Mouse (Mus musculus) MEL (cell line): ENCODE measurements around the gene Lrba. TPM values are rescaled to one million over a fixed set of nuclear protein-coding genes. Genes with fewer than 3 reads are reported as not detected.

Source experiments
- DNase-seq: peaks from one replicate; pipeline ENCODE4 v3.0.0; 2011; ENCODE audit warnings: low read depth, low spot score
- H3K27ac ChIP-seq: 2 replicates; pipeline ENCODE4 v1.5.1; 2012; ENCODE audit warnings: low read depth, mild to moderate bottlenecking, control low read depth, low read length, moderate library complexity; ENCODE audit not compliant: control insufficient read depth
- H3K27me3 ChIP-seq, 2 experiments: fragments of 150-350 bp in 1 of 2; sonication (generic) in 1 of 2; 2 replicates each; pipeline ENCODE4 v1.6.1; 2012; ENCODE audit warnings: low read length in 2 of 2, mild to moderate bottlenecking in 2 of 2, improper control_type of control experiment in 1 of 2, moderate library complexity in 1 of 2; ENCODE audit not compliant: insufficient read depth in 2 of 2, control insufficient read depth in 1 of 2
- H3K36me3 ChIP-seq, 2 experiments: 2 replicates each; pipeline ENCODE4 v1.6.1; 2012 to 2014; ENCODE audit warnings: low read length in 2 of 2, improper control_type of control experiment in 1 of 2, inconsistent platforms in 1 of 2, mild to moderate bottlenecking in 1 of 2; ENCODE audit not compliant: insufficient read depth in 2 of 2, control insufficient read depth in 1 of 2
- H3K4me1 ChIP-seq, 2 experiments: fragments of 150-350 bp in 1 of 2; sonication (generic) in 1 of 2; 2 replicates each; pipeline ENCODE4 v1.6.1; 2012; ENCODE audit warnings: low read length in 2 of 2, improper control_type of control experiment in 1 of 2, mild to moderate bottlenecking in 1 of 2; ENCODE audit not compliant: insufficient read depth in 2 of 2, control insufficient read depth in 1 of 2
- H3K4me3 ChIP-seq, 2 experiments: fragments of 150-350 bp in 1 of 2; sonication (generic) in 1 of 2; 2 replicates each; pipeline ENCODE4 v1.5.1; 2012; ENCODE audit warnings: low read depth in 2 of 2, low read length in 2 of 2, mild to moderate bottlenecking in 2 of 2, moderate library complexity in 2 of 2, control low read depth in 1 of 2, improper control_type of control experiment in 1 of 2; ENCODE audit not compliant: control insufficient read depth in 1 of 2, insufficient read depth in 1 of 2
- H3K79me2 ChIP-seq: 2 replicates; pipeline ENCODE4 v1.6.1; 2012; ENCODE audit warnings: mild to moderate bottlenecking, low read length, moderate library complexity; ENCODE audit not compliant: control insufficient read depth, poor library complexity, insufficient read depth
- H3K9ac ChIP-seq: 2 replicates; pipeline ENCODE4 v1.6.1; 2012; ENCODE audit warnings: low read depth, mild to moderate bottlenecking, control low read depth, low read length, moderate library complexity; ENCODE audit not compliant: control insufficient read depth, poor library complexity, severe bottlenecking
- H3K9me3 ChIP-seq: fragments of 150-350 bp; sonication (generic); replicated peaks from 2 replicates; pipeline ENCODE4 v1.6.1; 2012; ENCODE audit warnings: mild to moderate bottlenecking, low read length, improper control_type of control experiment, moderate library complexity; ENCODE audit not compliant: insufficient read depth
- BHLHE40 ChIP-seq: IDR thresholded peaks from 2 replicates; pipeline ENCODE4 v1.6.1; 2012; ENCODE audit warnings: low read depth, mild to moderate bottlenecking, inconsistent platforms, low read length, improper control_type of control experiment, borderline replicate concordance
- EP300 ChIP-seq, 2 experiments: IDR thresholded peaks; 2 replicates each; pipeline ENCODE4 v1.6.1; 2011; ENCODE audit warnings: improper control_type of control experiment in 2 of 2, low read length in 2 of 2, low read depth in 1 of 2, mild to moderate bottlenecking in 1 of 2
- GATA1 ChIP-seq: IDR thresholded peaks from 2 replicates; pipeline ENCODE4 v1.6.1; 2011; ENCODE audit warnings: low read depth, low read length, improper control_type of control experiment
- HCFC1 ChIP-seq: IDR thresholded peaks from 2 replicates; pipeline ENCODE4 v1.6.1; 2012; ENCODE audit warnings: low read depth, mild to moderate bottlenecking, inconsistent platforms, low read length, improper control_type of control experiment, moderate library complexity
- MAFK ChIP-seq: IDR thresholded peaks from 2 replicates; pipeline ENCODE4 v1.6.1; 2011; ENCODE audit warnings: low read depth, mild to moderate bottlenecking, low read length, improper control_type of control experiment, borderline replicate concordance
- MAX ChIP-seq: IDR thresholded peaks from 2 replicates; pipeline ENCODE4 v1.6.1; 2011; ENCODE audit warnings: low read length, improper control_type of control experiment
- MAZ ChIP-seq: IDR thresholded peaks from 2 replicates; pipeline ENCODE4 v1.6.1; 2012; ENCODE audit warnings: low read depth, mild to moderate bottlenecking, inconsistent platforms, low read length, improper control_type of control experiment
- MEF2A ChIP-seq: IDR thresholded peaks from 2 replicates; pipeline ENCODE4 v1.6.1; 2014; ENCODE audit warnings: low read depth, mild to moderate bottlenecking, inconsistent platforms, low read length, improper control_type of control experiment; ENCODE audit not compliant: poor library complexity, insufficient replicate concordance, severe bottlenecking; ENCODE audit errors: extremely low read depth
- MXI1 ChIP-seq: IDR thresholded peaks from 2 replicates; pipeline ENCODE4 v1.6.1; 2011; ENCODE audit warnings: mild to moderate bottlenecking, low read depth, low read length, improper control_type of control experiment
- MYB ChIP-seq: IDR thresholded peaks from 2 replicates; pipeline ENCODE4 v1.6.1; 2011; ENCODE audit warnings: mild to moderate bottlenecking, low read depth, low read length, improper control_type of control experiment
- POLR2A ChIP-seq, 2 experiments: IDR thresholded peaks; 2 replicates each; pipeline ENCODE4 v1.6.1; 2011 to 2012; ENCODE audit warnings: low read length in 2 of 2, mild to moderate bottlenecking in 2 of 2, control low read depth in 1 of 2, improper control_type of control experiment in 1 of 2, low read depth in 1 of 2, moderate library complexity in 1 of 2; ENCODE audit not compliant: control insufficient read depth in 1 of 2, insufficient read depth in 1 of 2, poor library complexity in 1 of 2
- RAD21 ChIP-seq: IDR thresholded peaks from 2 replicates; pipeline ENCODE4 v1.6.1; 2011; ENCODE audit warnings: mild to moderate bottlenecking, low read depth, low read length, improper control_type of control experiment
- SMC3 ChIP-seq: IDR thresholded peaks from 2 replicates; pipeline ENCODE4 v1.6.1; 2011; ENCODE audit warnings: low read depth, low read length, improper control_type of control experiment
- TAL1 ChIP-seq: IDR thresholded peaks from 2 replicates; pipeline ENCODE4 v1.6.1; 2012; ENCODE audit warnings: mild to moderate bottlenecking, inconsistent platforms, low read length, moderate library complexity, mixed read lengths
- TCF12 ChIP-seq: IDR thresholded peaks from 2 replicates; pipeline ENCODE4 v1.6.1; 2014; ENCODE audit warnings: low read depth, mild to moderate bottlenecking, inconsistent platforms, low read length, improper control_type of control experiment, moderate library complexity
- UBTF ChIP-seq: IDR thresholded peaks from 2 replicates; pipeline ENCODE4 v1.6.1; 2012; ENCODE audit warnings: low read depth, mild to moderate bottlenecking, inconsistent platforms, low read length, improper control_type of control experiment, moderate library complexity, borderline replicate concordance; ENCODE audit not compliant: insufficient read depth
- USF1 ChIP-seq: IDR thresholded peaks from 2 replicates; pipeline ENCODE4 v1.6.1; 2014; ENCODE audit warnings: low read depth, mild to moderate bottlenecking, inconsistent platforms, low read length, improper control_type of control experiment, moderate library complexity
- USF2 ChIP-seq, 2 experiments: IDR thresholded peaks; 2 replicates each; pipeline ENCODE4 v1.6.1; 2011 to 2012; ENCODE audit warnings: improper control_type of control experiment in 2 of 2, low read length in 2 of 2, borderline replicate concordance in 1 of 2, inconsistent platforms in 1 of 2, low read depth in 1 of 2, mild to moderate bottlenecking in 1 of 2; ENCODE audit not compliant: insufficient read depth in 1 of 2
- ZC3H11A ChIP-seq: IDR thresholded peaks from 2 replicates; pipeline ENCODE4 v1.6.1; 2012; ENCODE audit warnings: low read depth, mild to moderate bottlenecking, inconsistent platforms, low read length, improper control_type of control experiment
- ZKSCAN1 ChIP-seq: IDR thresholded peaks from 2 replicates; pipeline ENCODE4 v1.6.1; 2012; ENCODE audit warnings: low read depth, mild to moderate bottlenecking, inconsistent platforms, low read length, improper control_type of control experiment, moderate library complexity
- polyA plus RNA-seq, 2 experiments: library from polyadenylated mRNA; stranded (reverse) in 1 of 2; unstranded in 1 of 2; fragments of >175 nt in 1 of 2; fragments of >200 nt in 1 of 2; gene quantifications; 2 replicates each; pipeline versions ENCODE4 v1.2.1 to v1.2.4; 2012; ENCODE audit warnings: low replicate concordance in 2 of 2, low read depth in 1 of 2; ENCODE audit not compliant: insufficient read length in 2 of 2, insufficient read depth in 1 of 2, missing spikeins in 1 of 2
- total RNA-seq: library from RNA; depleted of rRNA; stranded (reverse); fragments of 300-350 nt; gene quantifications from 2 replicates; pipeline ENCODE4 v1.2.3, GENCODE M21; 2012

Gene Lrba
- total and polyA plus RNA-seq, 3 experiments = 10.9 to 17.9 TPM; not detected in 1

GRCm38 (mm10) chr3:86547251-86547791 is 322.8 kb downstream of the Lrba start:
- DNase-seq = no peak
- H3K79me2 ChIP-seq = no peaks in the 10 kb centered on the region
- no peak overlapping the region for H3K27ac ChIP-seq
- H3K4me3 ChIP-seq = no peak overlapping the region
- H3K9ac ChIP-seq = no peak overlapping the region
- H3K27me3 ChIP-seq = no peaks in the 10 kb centered on the region
- TF ChIP-seq MYB = no peak
- no peak for TF ChIP-seq TCF12
- no peak for TF ChIP-seq RAD21
- TF ChIP-seq HCFC1 = no peak
- no peak for TF ChIP-seq POLR2A (IDR thresholded peaks at IDR 0.05; ENCODE audit: control insufficient read depth in 1 of 2, insufficient read depth in 1 of 2, low read depth in 1 of 2, low read length in 2 of 2, poor library complexity in 1 of 2)
- TF ChIP-seq MAZ = no peak
- TF ChIP-seq USF1 = no peak
- TF ChIP-seq TAL1 = no peak
- no peak for TF ChIP-seq USF2 (IDR thresholded peaks at IDR 0.05; ENCODE audit: borderline replicate concordance in 1 of 2, insufficient read depth in 1 of 2, low read depth in 1 of 2, low read length in 2 of 2)
- no peak for TF ChIP-seq MEF2A
- TF ChIP-seq UBTF = no peak
- TF ChIP-seq ZC3H11A = no peak
- TF ChIP-seq GATA1 = no peak
- TF ChIP-seq MAFK = no peak
- TF ChIP-seq SMC3 = no peak
- no peak for TF ChIP-seq ZKSCAN1
- TF ChIP-seq MXI1 = no peak
- TF ChIP-seq BHLHE40 = no peak
- TF ChIP-seq EP300 (IDR thresholded peaks at IDR 0.05; ENCODE audit: low read depth in 1 of 2, low read length in 2 of 2) = no peak
- no peak for TF ChIP-seq MAX
- H3K4me1 ChIP-seq = peaks cover 0 to 6% of the 10 kb centered on the region in 2 experiments; a peak in 2 of 4 replicates
- H3K36me3 ChIP-seq = no peaks in the 10 kb centered on the region
- no peaks in the 10 kb centered on the region for H3K9me3 ChIP-seq
